Mouse (Mus musculus): ENCODE results near the gene Gdpd3. TPM values are rescaled to one million over a fixed set of nuclear protein-coding genes. Genes with fewer than 3 reads are reported as not detected.
A peak's percentile ranks its signal among the peaks of the same experiment; 100 is the strongest.

The Gdpd3 gene
- polyA plus RNA-seq, 1 experiment from 2014 or later, result 11.1 TPM

DNA sequence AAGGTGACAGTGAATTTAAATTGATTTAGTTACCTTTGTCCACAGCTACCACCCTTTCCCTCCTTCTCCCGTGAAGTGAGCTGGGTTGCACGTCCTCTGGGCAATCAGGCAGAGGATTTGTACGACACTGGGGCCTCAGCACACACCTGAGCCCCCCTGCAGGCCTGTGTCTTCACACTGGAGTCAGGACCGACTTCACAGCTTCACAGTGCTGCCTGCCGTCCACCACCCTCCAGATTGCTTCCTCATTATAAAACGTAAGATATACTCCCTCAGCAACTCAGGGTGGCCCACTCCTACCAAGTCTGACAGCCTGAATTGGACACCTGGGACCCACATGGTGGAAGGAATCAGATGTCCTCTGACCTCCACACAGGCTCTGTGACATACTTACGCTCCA lies 7.6 kb upstream of the Gdpd3 start:
- Histone ChIP-seq H3K27ac (ENCODE audit: low read length) (no peak overlapping the region), H3K9me3 (replicated peaks; ENCODE audit: control insufficient read depth, low read length) (no peaks in the 10 kb centered on the region), H3K4me3 (replicated peaks; ENCODE audit: low read length) (no peak overlapping the region), H3K36me3 (ENCODE audit: control insufficient read depth, insufficient read depth, low read length) (peaks cover 4% of the 10 kb centered on the region; the same call in 1 of the 2 replicates), H3K4me2 (ENCODE audit: low read depth, low read length) (no peak overlapping the region), H3K4me1 (ENCODE audit: control insufficient read depth, insufficient read depth, low read length) (peaks cover 34% of the 10 kb centered on the region), H3K9ac (ENCODE audit: low read length) (peak overlapping the region; percentile 59; the same call in 1 of the 2 replicates), H3K27me3 (ENCODE audit: control insufficient read depth, insufficient read depth, low read length) (no peaks in the 10 kb centered on the region)
- WGBS, result 72% methylated on average over 7 of the region's 7 CpGs
- ATAC-seq (ENCODE audit: insufficient read depth, low FRiP score), result no peak

GRCm38 (mm10) chr7:126759050-126759671 lies 7.0 kb upstream of the Gdpd3 start, which contains the start of gene Mapk3:
Gene Mapk3 (plus strand): TSS chr7:126759601.
- no peaks in the 10 kb centered on the region for H3K27me3 ChIP-seq (ENCODE audit: control insufficient read depth, insufficient read depth, low read length)
- peak within 1 kb of the TSS; percentile 81 for H3K4me3 ChIP-seq (replicated peaks; ENCODE audit: low read length)
- ATAC-seq (ENCODE audit: insufficient read depth, low FRiP score), result peak; percentile 68
- WGBS, result 1% methylated on average over 25 of the region's 38 CpGs
- H3K9ac ChIP-seq (ENCODE audit: low read length), result peak within 1 kb of the TSS; percentile 92
- peak within 1 kb of the TSS; percentile 99 for H3K27ac ChIP-seq (ENCODE audit: low read length)
- H3K36me3 ChIP-seq (ENCODE audit: control insufficient read depth, insufficient read depth, low read length), result peaks cover 5% of the 10 kb centered on the region
- H3K4me2 ChIP-seq (ENCODE audit: low read depth, low read length), result peak within 1 kb of the TSS; percentile 92
- H3K9me3 ChIP-seq (replicated peaks; ENCODE audit: control insufficient read depth, low read length), result no peaks in the 10 kb centered on the region
- H3K4me1 ChIP-seq (ENCODE audit: control insufficient read depth, insufficient read depth, low read length), result peaks cover 34% of the 10 kb centered on the region

DNA sequence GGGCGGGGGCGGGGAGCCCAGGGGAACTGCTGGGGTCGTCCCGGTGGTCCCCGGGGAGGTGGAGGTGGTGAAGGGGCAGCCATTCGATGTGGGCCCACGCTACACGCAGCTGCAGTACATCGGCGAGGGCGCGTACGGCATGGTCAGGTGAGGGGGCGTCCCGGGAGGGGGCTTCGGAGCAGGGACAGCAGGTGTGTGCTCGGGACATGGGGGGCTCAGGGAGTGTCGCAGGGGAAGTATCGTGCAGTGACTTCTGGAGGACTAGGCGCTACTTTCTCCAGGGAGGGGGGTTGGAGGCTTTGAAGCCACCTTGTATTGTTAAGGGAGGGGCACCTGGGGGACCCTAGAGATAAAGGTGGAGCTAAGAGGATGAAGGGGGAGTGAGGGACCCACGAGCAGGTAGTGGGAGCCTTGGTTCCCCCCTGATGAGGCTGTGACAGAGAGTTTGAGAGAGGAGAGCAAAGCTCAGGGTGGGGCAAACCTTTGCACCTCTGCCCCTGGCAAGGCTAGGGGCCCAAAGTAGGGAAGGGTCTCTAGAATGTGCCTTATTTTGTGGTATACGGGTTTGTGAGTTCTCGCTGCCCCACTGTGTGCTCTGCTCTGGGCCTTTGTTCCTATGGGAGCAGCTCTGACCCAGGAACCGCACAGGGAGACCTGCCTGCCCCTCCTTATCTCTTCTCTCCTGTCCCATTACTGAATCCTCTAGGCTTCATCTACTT lies 6.3 kb upstream of the Gdpd3 start:
- under 1% methylated on average over 22 of the region's 24 CpGs for WGBS
- peak; percentile 12 for ATAC-seq (ENCODE audit: insufficient read depth, low FRiP score)

GRCm38 (mm10) chr7:126760391-126760802 lies 5.7 kb upstream of the Gdpd3 start:
- H3K27me3 ChIP-seq (ENCODE audit: control insufficient read depth, insufficient read depth, low read length), result no peaks in the 10 kb centered on the region
- H3K9me3 ChIP-seq (replicated peaks; ENCODE audit: control insufficient read depth, low read length), result no peaks in the 10 kb centered on the region
- H3K9ac ChIP-seq (ENCODE audit: low read length), result peak overlapping the region; percentile 92
- peak overlapping the region; percentile 99 for H3K27ac ChIP-seq (ENCODE audit: low read length)
- WGBS, result 15% methylated on average over 3 of the region's 3 CpGs
- peaks cover 16% of the 10 kb centered on the region for H3K36me3 ChIP-seq (ENCODE audit: control insufficient read depth, insufficient read depth, low read length)
- peak overlapping the region; percentile 81 for H3K4me3 ChIP-seq (replicated peaks; ENCODE audit: low read length)
- H3K4me1 ChIP-seq (ENCODE audit: control insufficient read depth, insufficient read depth, low read length), result peaks cover 30% of the 10 kb centered on the region
- ATAC-seq (ENCODE audit: insufficient read depth, low FRiP score), result peak; percentile 79
- peak overlapping the region; percentile 92 for H3K4me2 ChIP-seq (ENCODE audit: low read depth, low read length)

More for the DNA sequence above, 6.3 kb upstream of the Gdpd3 start:
- H3K9me3 ChIP-seq (replicated peaks; ENCODE audit: control insufficient read depth, low read length), result no peaks in the 10 kb centered on the region
- peak overlapping the region; percentile 81 for H3K4me3 ChIP-seq (replicated peaks; ENCODE audit: low read length)
- no peaks in the 10 kb centered on the region for H3K27me3 ChIP-seq (ENCODE audit: control insufficient read depth, insufficient read depth, low read length)
- peak overlapping the region; percentile 99 for H3K27ac ChIP-seq (ENCODE audit: low read length)
- peaks cover 11% of the 10 kb centered on the region for H3K36me3 ChIP-seq (ENCODE audit: control insufficient read depth, insufficient read depth, low read length)
- peak overlapping the region; percentile 92 for H3K9ac ChIP-seq (ENCODE audit: low read length)
- H3K4me1 ChIP-seq (ENCODE audit: control insufficient read depth, insufficient read depth, low read length), result peaks cover 34% of the 10 kb centered on the region
- peak overlapping the region; percentile 92 for H3K4me2 ChIP-seq (ENCODE audit: low read depth, low read length)

DNA sequence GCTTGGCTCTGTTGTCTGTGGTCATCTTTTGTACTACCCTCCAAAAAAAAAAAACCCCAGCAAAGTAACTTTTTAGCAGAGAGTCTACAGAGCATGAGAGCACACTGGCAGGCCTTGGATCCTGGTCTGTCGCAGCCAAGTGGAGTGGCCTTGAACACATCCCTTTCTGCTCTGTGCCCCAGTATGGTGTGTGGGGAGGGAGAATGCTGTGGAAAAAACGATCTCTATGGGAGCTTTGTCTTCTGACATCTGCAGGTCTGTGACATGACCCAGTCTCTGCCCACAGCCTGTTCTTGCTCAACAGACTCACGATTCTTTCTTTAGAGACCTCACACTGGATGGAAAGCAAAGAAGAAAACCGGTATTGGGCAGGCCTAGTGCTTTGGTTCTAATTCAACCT lies 5.2 kb upstream of the Gdpd3 start:
- H3K36me3 ChIP-seq (ENCODE audit: control insufficient read depth, insufficient read depth, low read length), result peaks cover 19% of the 10 kb centered on the region

DNA sequence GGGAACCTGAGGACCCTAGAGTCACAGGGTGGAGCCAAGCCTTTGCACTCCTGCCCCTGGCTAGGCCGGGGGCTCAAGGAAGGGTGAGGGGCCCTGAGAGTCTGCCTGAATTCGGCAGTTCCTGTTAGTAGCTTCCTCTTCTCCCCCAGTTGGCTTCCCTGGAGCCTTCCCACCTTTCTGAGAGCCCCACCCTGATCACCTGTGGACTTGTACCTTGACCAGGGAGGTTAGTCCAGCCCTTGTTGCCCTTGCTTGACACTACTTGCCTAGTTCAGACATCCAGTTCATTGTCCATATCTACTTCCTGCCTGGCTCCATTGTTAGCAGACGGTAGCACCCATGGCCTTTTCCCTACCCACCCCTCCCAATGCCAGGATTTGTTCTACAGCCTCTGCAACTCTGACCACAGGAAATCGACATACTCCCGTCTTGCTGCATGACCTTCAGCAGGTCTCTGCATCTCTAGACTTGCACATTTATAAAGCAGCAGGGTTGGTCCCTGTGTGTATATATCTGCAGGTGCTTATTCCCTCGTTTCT lies 4.5 kb upstream of the Gdpd3 start:
- peak overlapping the region; percentile 99 for H3K27ac ChIP-seq (ENCODE audit: low read length)
- WGBS, result 40% methylated on average over 6 of the region's 6 CpGs
- H3K9ac ChIP-seq (ENCODE audit: low read length), result peak overlapping the region; percentile 92; the same call in 1 of the 2 replicates
- no peak; the same call in 1 of the 2 replicates for ATAC-seq (ENCODE audit: insufficient read depth, low FRiP score)
- peaks cover 38% of the 10 kb centered on the region for H3K4me1 ChIP-seq (ENCODE audit: control insufficient read depth, insufficient read depth, low read length)
- H3K4me2 ChIP-seq (ENCODE audit: low read depth, low read length), result peak overlapping the region; percentile 92
- peaks cover 19% of the 10 kb centered on the region for H3K36me3 ChIP-seq (ENCODE audit: control insufficient read depth, insufficient read depth, low read length)
- H3K9me3 ChIP-seq (replicated peaks; ENCODE audit: control insufficient read depth, low read length), result no peaks in the 10 kb centered on the region
- H3K27me3 ChIP-seq (ENCODE audit: control insufficient read depth, insufficient read depth, low read length), result no peaks in the 10 kb centered on the region
- H3K4me3 ChIP-seq (replicated peaks; ENCODE audit: low read length), result peak overlapping the region; percentile 81

More for the DNA sequence above, 5.2 kb upstream of the Gdpd3 start:
- H3K27ac ChIP-seq (ENCODE audit: low read length), result peak overlapping the region; percentile 99
- WGBS, result 45% methylated on average over 4 of the region's 4 CpGs
- H3K9me3 ChIP-seq (replicated peaks; ENCODE audit: control insufficient read depth, low read length), result no peaks in the 10 kb centered on the region
- H3K4me2 ChIP-seq (ENCODE audit: low read depth, low read length), result peak overlapping the region; percentile 92
- H3K27me3 ChIP-seq (ENCODE audit: control insufficient read depth, insufficient read depth, low read length), result no peaks in the 10 kb centered on the region
- H3K9ac ChIP-seq (ENCODE audit: low read length), result peak overlapping the region; percentile 92
- H3K4me3 ChIP-seq (replicated peaks; ENCODE audit: low read length), result peak overlapping the region; percentile 81
- peaks cover 33% of the 10 kb centered on the region for H3K4me1 ChIP-seq (ENCODE audit: control insufficient read depth, insufficient read depth, low read length)
- ATAC-seq (ENCODE audit: insufficient read depth, low FRiP score), result no peak

- peak overlapping the region; percentile 7; the same call in 1 of the 2 replicates for H3K4me3 ChIP-seq (replicated peaks; ENCODE audit: low read length)
- H3K9me3 ChIP-seq (replicated peaks; ENCODE audit: control insufficient read depth, low read length), result no peaks in the 10 kb centered on the region
- H3K27me3 ChIP-seq (ENCODE audit: control insufficient read depth, insufficient read depth, low read length), result no peaks in the 10 kb centered on the region
- peaks cover 19% of the 10 kb centered on the region for H3K36me3 ChIP-seq (ENCODE audit: control insufficient read depth, insufficient read depth, low read length)
- H3K4me2 ChIP-seq (ENCODE audit: low read depth, low read length), result peak overlapping the region; percentile 25
- H3K4me1 ChIP-seq (ENCODE audit: control insufficient read depth, insufficient read depth, low read length), result peaks cover 38% of the 10 kb centered on the region
- 47% methylated on average over 17 of the region's 17 CpGs for WGBS
- H3K9ac ChIP-seq (ENCODE audit: low read length), result peak overlapping the region; percentile 49; the same call in 1 of the 2 replicates
- no peak for ATAC-seq (ENCODE audit: insufficient read depth, low FRiP score)
- peak overlapping the region; percentile 99 for H3K27ac ChIP-seq (ENCODE audit: low read length)
Measured at GRCm38 (mm10) chr7:126762471-126763008, 3.6 kb upstream of the Gdpd3 start.

- H3K4me3 ChIP-seq (replicated peaks; ENCODE audit: low read length), result no peak overlapping the region
- no peak overlapping the region for H3K4me2 ChIP-seq (ENCODE audit: low read depth, low read length)
- peak overlapping the region; percentile 39; the same call in 1 of the 2 replicates for H3K27ac ChIP-seq (ENCODE audit: low read length)
- H3K4me1 ChIP-seq (ENCODE audit: control insufficient read depth, insufficient read depth, low read length), result peaks cover 33% of the 10 kb centered on the region
- H3K27me3 ChIP-seq (ENCODE audit: control insufficient read depth, insufficient read depth, low read length), result no peaks in the 10 kb centered on the region
- H3K9ac ChIP-seq (ENCODE audit: low read length), result 0 out of 2 replicates have a peak overlapping the region, but pooled peaks have one; percentile 18
- no peaks in the 10 kb centered on the region for H3K9me3 ChIP-seq (replicated peaks; ENCODE audit: control insufficient read depth, low read length)
- peaks cover 26% of the 10 kb centered on the region for H3K36me3 ChIP-seq (ENCODE audit: control insufficient read depth, insufficient read depth, low read length)
- ATAC-seq (ENCODE audit: insufficient read depth, low FRiP score), result no peak
- WGBS, result 74% methylated on average over 9 of the region's 9 CpGs
Measured at GRCm38 (mm10) chr7:126765540-126765939, 594 bp upstream of the Gdpd3 start.
